In the genomic region with DNA sequence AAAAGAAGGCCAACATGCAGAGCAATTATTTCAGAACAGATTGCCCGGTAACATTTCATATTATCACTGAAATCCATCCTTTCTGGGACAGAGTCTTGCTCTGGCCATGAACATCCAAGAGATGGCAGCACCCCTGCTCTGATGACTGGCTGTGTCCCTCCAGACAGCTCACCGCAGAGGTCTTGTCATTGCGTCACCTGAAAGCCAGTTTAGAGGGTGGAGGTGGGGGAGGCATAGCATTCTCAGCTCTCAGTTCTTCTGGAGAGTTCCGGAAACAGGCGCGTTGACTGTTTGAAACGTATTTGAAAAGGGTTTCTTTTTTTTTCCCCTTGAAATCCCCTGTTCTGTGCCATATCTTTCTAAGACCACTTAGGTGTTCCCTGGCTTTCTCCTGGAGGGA, we compare ENCODE assay signal across 8 mouse cellular contexts.
DNase-seq lines count a peak whose midpoint lies in the region; ATAC-seq lines count a peak whose summit lies in the region.

No protein-coding gene starts in this region.

- H3K9me3 ChIP-seq in intestine, embryonic 14.5 days (ENCODE audit: control insufficient read depth, low read length), result no peaks in the 10 kb centered on the region
- no peaks in the 10 kb centered on the region for H3K9me3 ChIP-seq in midbrain, embryonic 11.5 days (ENCODE audit: control insufficient read depth, low read length)
- no peaks in the 10 kb centered on the region for H3K9me3 ChIP-seq in stomach, embryonic 15.5 days

- peak; percentile 25 for DNase-seq in ovary, adult 18-20 months (ENCODE audit: low spot score)
- DNase-seq in ovary, postnatal 10 days (ENCODE audit: low spot score), result no peak
- peak; percentile 65 for DNase-seq in embryo, embryonic 10.5 days (ENCODE audit: low spot score)
- peak; percentile 51 for DNase-seq in gastrocnemius, postnatal 25 days
- peak; percentile 59 for DNase-seq in intestine, embryonic 14.5 days (ENCODE audit: low spot score)
- peak; percentile 13 to 66 for DNase-seq in left cerebral cortex, adult 9 months (ENCODE audit: low spot score in 2 of 2)
- DNase-seq in midbrain, embryonic 11.5 days (ENCODE audit: low spot score, missing footprints), result no peak

- no peak overlapping the region for H3K4me3 ChIP-seq in intestine, embryonic 14.5 days (ENCODE audit: low read depth, low read length)
- H3K4me3 ChIP-seq in midbrain, embryonic 11.5 days (ENCODE audit: low read depth, low read length), result no peak overlapping the region
- no peak overlapping the region for H3K4me3 ChIP-seq in stomach, embryonic 15.5 days (replicated peaks)

- H3K27me3 ChIP-seq in intestine, embryonic 14.5 days (replicated peaks; ENCODE audit: control insufficient read depth, insufficient read depth, low read length), result no peaks in the 10 kb centered on the region
- H3K27me3 ChIP-seq in midbrain, embryonic 11.5 days (ENCODE audit: control insufficient read depth, insufficient read depth, low read length), result no peaks in the 10 kb centered on the region
- no peaks in the 10 kb centered on the region for H3K27me3 ChIP-seq in stomach, embryonic 15.5 days (replicated peaks)

- ATAC-seq in intestine, embryonic 14.5 days (replicated peaks; ENCODE audit: low FRiP score, low TSS enrichment, low read depth), result peak; percentile 77; the same call in 1 of the 2 replicates
- ATAC-seq in midbrain, embryonic 11.5 days (ENCODE audit: low FRiP score), result peak; percentile 85
- peak; percentile 68; the same call in 1 of the 2 replicates for ATAC-seq in stomach, embryonic 15.5 days (ENCODE audit: insufficient read depth, low FRiP score, low read depth)

- no peaks in the 10 kb centered on the region; the same call in 1 of the 2 replicates for H3K4me1 ChIP-seq in intestine, embryonic 14.5 days (replicated peaks; ENCODE audit: control insufficient read depth, insufficient read depth, low read length)
- H3K4me1 ChIP-seq in midbrain, embryonic 11.5 days (ENCODE audit: control insufficient read depth, insufficient read depth, low read length), result no peaks in the 10 kb centered on the region
- H3K4me1 ChIP-seq in stomach, embryonic 15.5 days, result peaks cover 3% of the 10 kb centered on the region; the same call in 1 of the 2 replicates

- peak overlapping the region; percentile 5; the same call in 1 of the 2 replicates for H3K4me2 ChIP-seq in intestine, embryonic 14.5 days (ENCODE audit: low read length)
- H3K4me2 ChIP-seq in midbrain, embryonic 11.5 days, result no peak overlapping the region
- 0 out of 2 replicates have a peak overlapping the region, but pooled peaks have one; percentile 13 for H3K4me2 ChIP-seq in stomach, embryonic 15.5 days

- H3K27ac ChIP-seq in intestine, embryonic 14.5 days (ENCODE audit: low read depth), result no peak overlapping the region
- H3K27ac ChIP-seq in midbrain, embryonic 11.5 days (ENCODE audit: low read depth, low read length), result no peak overlapping the region
- no peak overlapping the region for H3K27ac ChIP-seq in stomach, embryonic 15.5 days

- no peaks in the 10 kb centered on the region for H3K36me3 ChIP-seq in intestine, embryonic 14.5 days (ENCODE audit: control insufficient read depth, insufficient read depth, low read length)
- H3K36me3 ChIP-seq in midbrain, embryonic 11.5 days (ENCODE audit: control insufficient read depth, insufficient read depth, low read length), result no peaks in the 10 kb centered on the region
- no peaks in the 10 kb centered on the region for H3K36me3 ChIP-seq in stomach, embryonic 15.5 days

- WGBS in intestine, embryonic 14.5 days, result 17% methylated on average over 7 of the region's 7 CpGs
- WGBS in midbrain, embryonic 11.5 days, result 38% methylated on average over 7 of the region's 7 CpGs
- 15% methylated on average over 7 of the region's 7 CpGs for WGBS in stomach, embryonic 15.5 days

- H3K9ac ChIP-seq in intestine, embryonic 14.5 days (ENCODE audit: low read length), result no peak overlapping the region
- H3K9ac ChIP-seq in midbrain, embryonic 11.5 days (ENCODE audit: low read length), result no peak overlapping the region
- H3K9ac ChIP-seq in stomach, embryonic 15.5 days, result no peak overlapping the region

Comparison
In these comparisons a context has a peak if more than half of its experiments do, and no peak if none do; other contexts are left out.
1. DNase-seq: peak in ovary, adult 18-20 months (single experiment), embryo, embryonic 10.5 days (single experiment), gastrocnemius, postnatal 25 days (single experiment), intestine, embryonic 14.5 days (single experiment) and left cerebral cortex, adult 9 months (2 of 2); none in ovary, postnatal 10 days (single experiment) and midbrain, embryonic 11.5 days (single experiment).
2. Peak in every context shown above with its lines, with median percentiles within 50 percentile points of each other: ATAC-seq.